ENCODE assay signal across 8 mouse cellular contexts in genomic region chr4:154944121-154944590, GRCm38 (mm10). TPM values are rescaled to one million over a fixed set of nuclear protein-coding genes. Genes with fewer than 3 reads are reported as not detected.
DNase-seq lines count a peak whose midpoint lies in the region; ATAC-seq and TF ChIP-seq lines count a peak whose summit lies in the region.

No protein-coding gene starts in this region.

- no peak overlapping the region for H3K4me2 ChIP-seq in forebrain, embryonic 14.5 days (ENCODE audit: low read length)
- no peak overlapping the region for H3K4me2 ChIP-seq in neural tube, embryonic 14.5 days (ENCODE audit: low read depth, low read length)

- peak; percentile 56 for ATAC-seq in forebrain, embryonic 14.5 days
- peak; percentile 58; the same call in 1 of the 2 replicates for ATAC-seq in neural tube, embryonic 14.5 days (ENCODE audit: low read depth)

- H3K27me3 ChIP-seq in forebrain, embryonic 14.5 days (replicated peaks; ENCODE audit: control insufficient read depth, insufficient read depth, low read length), result no peaks in the 10 kb centered on the region
- H3K27me3 ChIP-seq in neural tube, embryonic 14.5 days (ENCODE audit: control insufficient read depth, insufficient read depth, low read length), result no peaks in the 10 kb centered on the region

- H3K27ac ChIP-seq in ES-E14 (ENCODE audit: insufficient read depth, low read depth, low read length, poor library complexity, severe bottlenecking), result no peak overlapping the region
- no peak overlapping the region for H3K27ac ChIP-seq in forebrain, embryonic 14.5 days (ENCODE audit: low read depth, low read length)
- no peak overlapping the region for H3K27ac ChIP-seq in neural tube, embryonic 14.5 days (ENCODE audit: low read depth, low read length)

- no peaks in the 10 kb centered on the region for H3K36me3 ChIP-seq in ES-E14 (ENCODE audit: control insufficient read depth, insufficient read depth, low read length, poor library complexity, severe bottlenecking)
- no peaks in the 10 kb centered on the region for H3K36me3 ChIP-seq in forebrain, embryonic 14.5 days (ENCODE audit: control insufficient read depth, insufficient read depth, low read length)
- H3K36me3 ChIP-seq in neural tube, embryonic 14.5 days (ENCODE audit: control insufficient read depth, insufficient read depth, low read length), result no peaks in the 10 kb centered on the region

- H3K4me1 ChIP-seq in ES-E14 (ENCODE audit: control insufficient read depth in 2 of 2, insufficient read depth in 2 of 2, low read length in 2 of 2, poor library complexity in 1 of 2), result peaks cover 0 to 14% of the 10 kb centered on the region in 2 experiments; a peak in 1 of 4 replicates
- peaks cover 14% of the 10 kb centered on the region for H3K4me1 ChIP-seq in forebrain, embryonic 14.5 days (ENCODE audit: control insufficient read depth, insufficient read depth, low read length)
- peaks cover 3% of the 10 kb centered on the region; the same call in 1 of the 2 replicates for H3K4me1 ChIP-seq in neural tube, embryonic 14.5 days (ENCODE audit: control insufficient read depth, insufficient read depth, low read length)

- peak; percentile 83 for DNase-seq in ES-E14 (ENCODE audit: low read depth, low spot score)
- DNase-seq in cerebellum, adult 11 months, result peak; percentile 75
- DNase-seq in forebrain, embryonic 14.5 days (ENCODE audit: low spot score), result peak; percentile 94
- peak; percentile 72 to 74 for DNase-seq in heart, postnatal 36 days
- DNase-seq in layer of hippocampus, adult 11-12 months (ENCODE audit: low spot score), result peak; percentile 83
- peak; percentile 85 to 89 for DNase-seq in lung, adult 18-20 months
- DNase-seq in testis, postnatal 14 days (ENCODE audit: low spot score), result peak; percentile 68

- H3K9ac ChIP-seq in ES-E14 (ENCODE audit: insufficient read depth, low read depth, low read length, poor library complexity, severe bottlenecking), result no peak overlapping the region
- no peak overlapping the region for H3K9ac ChIP-seq in forebrain, embryonic 14.5 days (ENCODE audit: low read length)
- no peak overlapping the region for H3K9ac ChIP-seq in neural tube, embryonic 14.5 days (replicated peaks; ENCODE audit: low read depth, low read length)

- WGBS in forebrain, embryonic 14.5 days, result 4% methylated on average over 2 of the region's 2 CpGs
- 24% methylated on average over 2 of the region's 2 CpGs for WGBS in neural tube, embryonic 14.5 days

- intact Hi-C loops in heart, postnatal 36 days (cut with DNase I), result loop anchor here (1.0 to 2.0 kb wide), 4 partner anchors 17 to 67 kb away; no protein-coding TSS in a partner anchor

- no peak overlapping the region for H3K4me3 ChIP-seq in ES-E14 (ENCODE audit: insufficient read depth in 1 of 2, low read depth in 1 of 2, low read length in 2 of 2, poor library complexity in 1 of 2, severe bottlenecking in 1 of 2)
- no peak overlapping the region for H3K4me3 ChIP-seq in forebrain, embryonic 14.5 days (ENCODE audit: low read depth, low read length)
- H3K4me3 ChIP-seq in neural tube, embryonic 14.5 days (ENCODE audit: low read depth, low read length), result no peak overlapping the region

- in situ Hi-C loops in ES-E14 (cut with MboI; ENCODE audit: low sequenced_read_pairs in 2 of 2, unreplicated experiment in 2 of 2), result no loop called here

- H3K9me3 ChIP-seq in ES-E14 (ENCODE audit: control insufficient read depth, insufficient read depth, low read depth, low read length), result no peaks in the 10 kb centered on the region
- no peaks in the 10 kb centered on the region for H3K9me3 ChIP-seq in forebrain, embryonic 14.5 days (replicated peaks; ENCODE audit: control insufficient read depth, low read length)
- no peaks in the 10 kb centered on the region for H3K9me3 ChIP-seq in neural tube, embryonic 14.5 days (ENCODE audit: control insufficient read depth, low read length)

TF ChIP-seq in ES-E14, 5 proteins besides CTCF, POLR2A, EP300 and RAD21:
- TF ChIP-seq MAFK (IDR thresholded peaks at IDR 0.05; ENCODE audit: insufficient read depth, low read depth, low read length), result no peak
- peak; percentile 84 for TF ChIP-seq ZC3H11A (IDR thresholded peaks at IDR 0.05; ENCODE audit: borderline replicate concordance, low read depth, low read length)

RNA-seq across cellular contexts. Expression of gene Tnfrsf14, which starts 15.8 kb away (rescaled TPM):
- total RNA-seq in ES-E14 (2012; rRNA removed), result 0.53 and 0.85 TPM in 2 replicates
- not detected in 2 replicates for polyA plus RNA-seq in forebrain, embryonic 14.5 days (2014; fragmentation: Nextera tagmentation; extraction: Ambion mirVana)
- 1 to 10 TPM; 5.1 to 6.0 TPM for total RNA-seq in heart, postnatal 36 days (2021)
- not detected in 2 replicates for polyA plus RNA-seq in neural tube, embryonic 14.5 days (2014; fragmentation: Nextera tagmentation; extraction: Ambion mirVana)

RNA-seq across cellular contexts. Expression of gene Hes5, which starts 16.6 kb away (rescaled TPM):
- 0.18 and 1.3 TPM in 2 replicates for total RNA-seq in ES-E14 (2012; rRNA removed)
- 73.0 and 86.0 TPM in 2 replicates for polyA plus RNA-seq in forebrain, embryonic 14.5 days (2014; fragmentation: Nextera tagmentation; extraction: Ambion mirVana)
- total RNA-seq in heart, postnatal 36 days (2021), result not detected
- polyA plus RNA-seq in neural tube, embryonic 14.5 days (2014; fragmentation: Nextera tagmentation; extraction: Ambion mirVana), result 40.9 and 60.1 TPM in 2 replicates

RNA-seq across cellular contexts. Expression of gene Pank4, which starts 19.8 kb away (rescaled TPM):
- 29.3 and 50.1 TPM in 2 replicates for total RNA-seq in ES-E14 (2012; rRNA removed)
- 34.6 and 38.9 TPM in 2 replicates for polyA plus RNA-seq in forebrain, embryonic 14.5 days (2014; fragmentation: Nextera tagmentation; extraction: Ambion mirVana)
- 10 to 100 TPM; 40.9 to 42.8 TPM for total RNA-seq in heart, postnatal 36 days (2021)
- polyA plus RNA-seq in neural tube, embryonic 14.5 days (2014; fragmentation: Nextera tagmentation; extraction: Ambion mirVana), result 36.1 and 37.3 TPM in 2 replicates

RNA-seq across cellular contexts. Expression of gene Fam213b, which starts 45.2 kb away (rescaled TPM):
- total RNA-seq in ES-E14 (2012; rRNA removed), result 13.4 and 15.7 TPM in 2 replicates
- 40.3 and 45.9 TPM in 2 replicates for polyA plus RNA-seq in forebrain, embryonic 14.5 days (2014; fragmentation: Nextera tagmentation; extraction: Ambion mirVana)
- total RNA-seq in heart, postnatal 36 days (2021), result 10 to 100 TPM; 80.9 to 83.5 TPM
- polyA plus RNA-seq in neural tube, embryonic 14.5 days (2014; fragmentation: Nextera tagmentation; extraction: Ambion mirVana), result 51.9 and 64.7 TPM in 2 replicates
